Mouse (Mus musculus): ENCODE results near the gene Pde4d.

DNA sequence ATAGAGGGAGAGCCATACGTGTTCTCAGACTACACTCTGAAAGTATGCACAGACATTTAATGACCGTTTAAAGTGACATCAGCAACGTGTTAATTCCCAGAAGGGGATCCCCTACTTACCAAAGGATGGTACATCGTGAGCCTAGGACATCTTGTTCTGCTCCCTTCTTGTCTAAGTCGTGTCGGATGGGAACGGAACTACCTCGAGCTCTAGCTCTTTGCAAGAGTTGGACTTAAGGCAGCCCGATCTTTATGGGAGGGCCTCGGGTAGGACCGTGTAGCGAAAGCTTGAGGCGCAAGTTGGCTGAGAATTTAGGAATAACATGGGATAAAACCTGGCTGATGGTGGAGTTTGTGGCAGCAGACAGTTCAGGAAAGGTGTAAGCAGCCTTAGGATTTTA lies 1464.5 kb downstream of the Pde4d start:
- TF ChIP-seq CTCF (IDR thresholded peaks at IDR 0.05; ENCODE audit: insufficient read depth, low read depth, low read length): no peak
- TF ChIP-seq POLR2A (IDR thresholded peaks at IDR 0.05; ENCODE audit: insufficient read depth, low read depth, low read length): no peak
